Mouse (Mus musculus) E14TG2a.4 (cell line): ENCODE measurements around the gene Slc29a1.

Experiments used
- H3K27me3 ChIP-seq: 2 replicates; pipeline ENCODE4 v1.6.1; 2014; ENCODE audit warnings: low read length, control low read depth; ENCODE audit not compliant: insufficient read depth
- H3K36me3 ChIP-seq: 2 replicates; pipeline ENCODE4 v1.6.1; 2014; ENCODE audit warnings: low read length, control low read depth; ENCODE audit not compliant: insufficient read depth
- H3K4me1 ChIP-seq: replicated peaks from 2 replicates; pipeline ENCODE4 v1.6.1; 2014; ENCODE audit warnings: low read depth, low read length, control low read depth
- H3K4me3 ChIP-seq: replicated peaks from 2 replicates; pipeline ENCODE4 v1.5.1; 2014; ENCODE audit warnings: mild to moderate bottlenecking, low read length
- H3K9me3 ChIP-seq: 2 replicates; pipeline ENCODE4 v1.6.1; 2014; ENCODE audit warnings: low read length, control low read depth
- CTCF ChIP-seq: conservative IDR thresholded peaks from 2 replicates; pipeline ENCODE4 v1.5.1; 2014; ENCODE audit warnings: low read length
- NANOG ChIP-seq: IDR thresholded peaks from 2 replicates; pipeline ENCODE4 v1.6.1; 2014; ENCODE audit warnings: borderline replicate concordance, low read length, mixed read lengths
- POU5F1 ChIP-seq: IDR thresholded peaks from 2 replicates; pipeline ENCODE4 v1.6.1; 2014; ENCODE audit warnings: low read length, borderline replicate concordance

The Slc29a1 gene

DNA sequence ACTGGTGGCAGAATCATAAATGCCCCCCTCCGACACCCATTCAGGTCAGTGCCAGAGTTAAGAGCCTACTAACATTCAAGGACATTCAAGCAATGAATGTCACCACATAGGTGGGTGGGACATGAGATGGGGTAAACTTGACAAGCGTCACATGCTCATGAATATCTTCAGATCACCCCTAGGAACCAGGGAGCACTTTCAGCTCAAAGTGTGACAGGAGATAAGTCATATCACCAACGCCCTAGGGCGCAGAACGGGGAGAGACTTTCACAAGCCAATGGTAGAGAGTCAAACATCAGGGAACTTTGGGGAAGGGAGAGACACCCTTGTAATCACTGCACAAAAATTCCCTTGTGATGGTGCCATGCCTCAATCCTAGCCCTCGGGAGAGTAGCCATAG lies 17.2 kb downstream of the Slc29a1 start:
- H3K36me3 ChIP-seq = peaks cover 43% of the 10 kb centered on the region
- no peak overlapping the region for H3K4me3 ChIP-seq
- TF ChIP-seq NANOG (no peak), POU5F1 (no peak), CTCF (no peak)
- peaks cover 94% of the 10 kb centered on the region for H3K4me1 ChIP-seq
- H3K27me3 ChIP-seq = no peaks in the 10 kb centered on the region
- H3K9me3 ChIP-seq = no peaks in the 10 kb centered on the region

DNA sequence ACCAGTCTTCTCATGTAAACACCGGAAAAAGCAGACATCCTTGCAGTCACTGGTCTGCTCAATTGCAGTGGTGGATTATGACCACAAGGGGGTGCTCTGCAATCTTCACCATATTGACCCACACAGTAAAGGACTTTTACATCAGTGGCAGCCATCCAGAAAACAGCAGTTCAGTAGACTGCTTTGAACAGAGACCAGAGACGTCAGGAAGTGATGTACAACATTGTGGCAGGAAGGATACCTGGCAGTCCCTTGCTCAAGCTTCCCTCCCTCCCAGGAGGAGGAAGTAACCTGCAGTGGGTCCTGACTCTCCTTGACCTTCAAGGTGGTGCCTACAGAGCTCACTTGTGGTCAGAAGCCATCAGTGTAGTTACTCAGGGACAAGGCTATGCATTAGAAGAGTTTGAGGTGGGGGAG lies 17.8 kb downstream of the Slc29a1 start:
- Histone ChIP-seq H3K27me3 (no peaks in the 10 kb centered on the region), H3K9me3 (no peaks in the 10 kb centered on the region), H3K4me3 (no peak overlapping the region), H3K36me3 (peaks cover 37% of the 10 kb centered on the region), H3K4me1 (peaks cover 94% of the 10 kb centered on the region)
- peak; percentile 97 for TF ChIP-seq CTCF
- no peak for TF ChIP-seq POU5F1

DNA sequence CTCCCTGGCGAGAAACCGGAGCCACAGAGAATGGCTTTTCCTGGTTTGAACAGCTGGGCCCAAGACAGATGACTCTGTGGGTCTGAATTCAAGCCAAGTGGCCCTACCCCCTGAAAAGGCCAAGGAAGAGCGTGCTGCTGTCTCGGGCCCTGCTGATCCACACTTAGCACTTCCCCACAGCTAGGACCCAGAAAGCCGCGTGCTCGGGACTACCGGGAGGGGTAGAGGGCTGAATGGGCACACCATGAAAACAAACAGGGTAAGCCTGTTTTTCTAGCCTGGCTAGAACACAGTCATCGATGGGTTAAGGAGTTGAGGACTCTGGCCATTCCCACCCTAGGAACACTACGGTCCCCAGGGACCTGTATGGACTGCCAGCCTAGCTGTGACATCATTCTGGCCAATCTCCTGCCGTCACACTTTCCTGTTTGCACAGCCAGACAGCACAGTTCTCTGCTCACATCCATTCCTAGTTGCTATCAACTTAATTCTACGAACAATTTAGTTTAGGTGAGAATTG lies 18.4 kb downstream of the Slc29a1 start:
- Histone ChIP-seq H3K4me3 (0 out of 2 replicates have a peak overlapping the region, but pooled peaks have one; percentile 45), H3K36me3 (peaks cover 32% of the 10 kb centered on the region), H3K9me3 (no peaks in the 10 kb centered on the region), H3K4me1 (peaks cover 95% of the 10 kb centered on the region), H3K27me3 (no peaks in the 10 kb centered on the region)
- TF ChIP-seq CTCF (no peak), POU5F1 (no peak), NANOG (no peak)

DNA sequence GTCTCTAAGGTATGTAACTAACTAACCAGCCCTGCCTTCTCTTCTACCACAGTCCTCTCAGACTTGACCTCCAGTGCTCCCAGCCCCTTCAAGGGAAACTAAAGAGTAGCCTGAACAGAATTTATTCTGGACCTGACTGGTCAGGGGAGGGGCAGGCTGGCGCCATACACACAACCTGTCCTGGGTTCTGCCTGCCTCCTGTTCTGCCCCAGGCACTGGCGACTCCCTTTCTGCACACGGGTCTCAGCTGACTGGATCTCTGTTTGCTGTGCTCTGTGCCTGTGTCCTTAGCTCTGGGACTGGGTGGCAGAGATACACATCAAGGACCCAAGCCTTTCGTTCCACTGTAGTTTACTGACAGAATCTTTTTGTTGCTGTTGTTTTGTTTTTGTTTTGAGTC lies 19.9 kb downstream of the Slc29a1 start:
- no peaks in the 10 kb centered on the region for H3K9me3 ChIP-seq
- H3K4me3 ChIP-seq = peak overlapping the region; percentile 41
- no peak for TF ChIP-seq CTCF

DNA sequence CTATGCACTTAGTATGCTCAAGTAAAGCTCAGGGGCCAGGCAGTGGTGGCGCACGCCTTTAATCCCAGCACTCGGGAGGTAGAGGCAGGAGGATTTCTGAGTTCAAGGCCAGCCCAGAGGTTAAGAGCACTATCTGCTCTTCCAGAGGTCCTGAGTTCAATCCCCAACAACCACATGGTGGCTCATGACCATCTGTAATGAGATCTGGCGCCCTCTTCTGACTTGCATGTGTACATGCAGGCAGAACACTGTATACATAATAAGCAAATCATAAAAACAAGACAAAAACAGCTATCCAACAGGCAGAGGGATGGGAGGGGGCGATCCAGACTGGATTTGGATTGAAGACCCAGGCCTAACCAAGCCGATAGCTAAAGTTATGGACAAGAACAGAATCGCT lies 20.6 kb downstream of the Slc29a1 start:
- H3K36me3 ChIP-seq = peaks cover 10% of the 10 kb centered on the region
- no peaks in the 10 kb centered on the region for H3K9me3 ChIP-seq
- 0 out of 2 replicates have a peak overlapping the region, but pooled peaks have one; percentile 41 for H3K4me3 ChIP-seq
- peaks cover 95% of the 10 kb centered on the region for H3K4me1 ChIP-seq
- H3K27me3 ChIP-seq = no peaks in the 10 kb centered on the region
- TF ChIP-seq CTCF = peak; percentile 62
- no peak for TF ChIP-seq POU5F1

More for the DNA sequence above, 19.9 kb downstream of the Slc29a1 start:
- Histone ChIP-seq H3K36me3 (peaks cover 17% of the 10 kb centered on the region), H3K4me1 (peaks cover 96% of the 10 kb centered on the region), H3K27me3 (no peaks in the 10 kb centered on the region)

DNA sequence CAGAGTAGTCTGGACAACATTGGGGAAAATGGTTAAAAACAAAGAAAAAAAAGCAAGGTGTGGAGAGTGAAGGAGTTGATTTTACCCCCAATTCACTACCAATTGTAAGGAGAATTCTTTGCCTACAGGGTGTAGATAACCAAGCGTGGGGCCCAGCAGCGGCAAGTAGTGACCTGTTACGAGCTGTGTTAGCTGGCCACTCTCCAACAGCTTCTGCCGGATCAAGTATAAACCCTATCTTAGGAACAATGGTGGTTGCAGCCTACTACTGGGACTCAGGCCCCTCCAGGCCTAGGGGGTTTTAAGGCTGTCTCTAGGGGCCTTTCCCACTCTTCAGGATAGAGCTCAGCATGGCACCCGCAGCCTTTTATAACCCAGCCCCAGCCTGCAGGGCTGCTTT lies 21.2 kb downstream of the Slc29a1 start:
- Histone ChIP-seq H3K4me1 (peaks cover 89% of the 10 kb centered on the region), H3K9me3 (no peaks in the 10 kb centered on the region), H3K36me3 (peaks cover 4% of the 10 kb centered on the region), H3K4me3 (no peak overlapping the region), H3K27me3 (no peaks in the 10 kb centered on the region)
- TF ChIP-seq POU5F1 (no peak), NANOG (no peak), CTCF (no peak)

DNA sequence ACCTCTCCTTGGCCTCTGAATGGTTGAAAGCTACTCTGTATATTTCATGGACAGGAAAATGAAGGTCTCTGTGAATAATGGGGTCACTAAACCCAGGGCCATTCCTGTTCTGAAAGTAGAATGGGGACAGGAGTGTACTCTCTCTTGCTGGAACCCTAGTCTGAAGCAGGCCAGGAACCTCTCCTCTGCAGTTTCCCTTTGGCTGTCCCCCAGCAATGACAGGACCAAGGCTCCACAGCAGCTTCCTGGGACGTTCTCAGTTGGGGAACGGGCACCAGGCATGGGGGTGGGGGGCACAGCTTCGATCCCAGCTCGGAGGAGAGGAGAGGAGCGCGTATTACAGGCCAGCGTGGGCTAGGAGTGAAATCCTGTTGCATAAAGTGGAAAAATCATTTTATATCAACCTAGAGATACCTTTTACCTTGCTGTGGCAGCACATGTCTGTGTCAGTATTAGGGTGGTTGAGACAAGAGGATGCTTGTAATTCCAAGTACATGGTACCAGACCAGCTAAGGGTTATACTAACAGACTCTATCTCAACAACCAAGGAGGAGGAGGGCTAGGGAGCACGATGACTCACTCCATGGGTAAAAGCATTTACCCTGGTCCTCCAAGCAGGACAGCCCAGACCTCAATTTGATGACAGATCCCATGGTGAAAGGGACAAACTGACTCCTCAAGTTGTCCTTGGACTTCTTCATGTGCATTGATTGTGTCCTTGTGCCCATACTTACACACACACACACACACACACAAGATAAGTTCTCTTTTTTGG lies 24.1 kb downstream of the Slc29a1 start:
- peaks cover 23% of the 10 kb centered on the region for H3K36me3 ChIP-seq
- peaks cover 8% of the 10 kb centered on the region; the same call in 1 of the 2 replicates for H3K9me3 ChIP-seq
- H3K4me1 ChIP-seq = peaks cover 73% of the 10 kb centered on the region
- no peaks in the 10 kb centered on the region for H3K27me3 ChIP-seq
- no peak for TF ChIP-seq NANOG
- TF ChIP-seq CTCF = no peak
- no peak for TF ChIP-seq POU5F1
- H3K4me3 ChIP-seq = peak overlapping the region; percentile 98

DNA sequence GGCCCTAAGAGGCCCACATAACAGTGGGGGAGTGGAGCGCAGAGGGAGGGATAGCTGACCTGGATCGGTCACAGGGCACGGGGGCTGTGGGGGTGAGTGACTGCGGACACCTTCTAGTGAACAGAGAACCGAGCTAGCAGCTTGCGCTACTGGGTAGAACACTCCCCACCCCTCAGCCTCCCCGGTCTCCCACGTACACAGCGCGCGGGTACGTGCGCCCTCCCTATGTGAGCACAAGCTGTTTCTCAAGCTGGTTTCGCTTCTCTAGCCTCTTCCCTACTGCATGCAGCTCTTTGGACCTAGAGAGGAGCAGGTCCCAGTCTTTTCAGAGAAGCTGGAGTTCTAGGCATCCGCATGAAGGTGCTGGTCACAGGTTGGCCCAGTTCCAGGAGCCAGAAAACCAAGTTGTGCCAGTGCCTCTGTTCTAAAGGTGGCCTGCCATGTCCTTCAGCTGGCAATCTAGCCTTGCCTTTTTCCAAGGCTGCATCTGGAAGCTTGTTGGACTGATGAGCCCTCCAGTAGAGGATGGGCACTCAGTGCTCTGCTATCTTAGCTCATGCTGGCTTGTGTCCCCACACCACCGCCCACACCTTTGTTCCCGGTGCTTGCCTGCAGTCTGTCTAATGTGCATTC lies 25.2 kb downstream of the Slc29a1 start:
- Histone ChIP-seq H3K27me3 (no peaks in the 10 kb centered on the region), H3K36me3 (peaks cover 33% of the 10 kb centered on the region), H3K4me3 (peak overlapping the region; percentile 98), H3K4me1 (peaks cover 73% of the 10 kb centered on the region), H3K9me3 (peaks cover 19% of the 10 kb centered on the region; the same call in 1 of the 2 replicates)
- TF ChIP-seq CTCF (no peak), NANOG (peak; percentile 41; the same call in 1 of the 2 replicates)

DNA sequence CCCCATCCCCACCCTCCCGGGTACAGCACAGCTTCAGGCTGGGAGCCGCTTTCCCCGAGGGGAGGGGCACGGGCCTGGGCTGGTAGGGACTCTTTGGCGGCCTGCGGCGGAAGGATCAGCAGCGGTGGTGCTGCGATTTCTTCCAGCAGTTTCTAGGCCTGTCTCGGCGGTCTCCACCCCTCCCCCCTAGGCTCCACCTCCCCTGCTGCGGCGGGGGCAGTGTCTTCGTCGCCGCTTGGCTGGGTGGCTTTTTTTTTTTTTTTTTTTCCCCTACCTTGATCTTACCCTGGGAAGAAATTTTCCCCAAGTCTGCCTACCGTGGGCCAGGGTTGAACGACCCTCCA lies 25.7 kb downstream of the Slc29a1 start:
- H3K9me3 ChIP-seq = peaks cover 24% of the 10 kb centered on the region; the same call in 1 of the 2 replicates
- no peaks in the 10 kb centered on the region for H3K27me3 ChIP-seq
- H3K4me1 ChIP-seq = peaks cover 73% of the 10 kb centered on the region
- peaks cover 38% of the 10 kb centered on the region for H3K36me3 ChIP-seq
- TF ChIP-seq CTCF (no peak), POU5F1 (no peak), NANOG (no peak)
- peak overlapping the region; percentile 98 for H3K4me3 ChIP-seq
